Mouse (Mus musculus) kidney, embryonic 14.5 days (tissue): ENCODE measurements around the gene Lat2. TPM values are rescaled to one million over a fixed set of nuclear protein-coding genes. Genes with fewer than 3 reads are reported as not detected.

ENCODE experiments used
- ATAC-seq: fragments of 200-750 bp; cut with Nextera tagmentation; 2 replicates; pipeline ENCODE4 v1.8.0; 2017; ENCODE audit warnings: moderate number of reproducible peaks, mild to moderate bottlenecking, moderate TSS enrichment, moderate library complexity; ENCODE audit not compliant: low FRiP score, low TSS enrichment
- H3K27ac ChIP-seq: fragments of 300-500 bp; sonication (generic); 2 replicates; pipeline ENCODE4 v1.5.1; 2014; ENCODE audit warnings: low read depth, mild to moderate bottlenecking, low read length, moderate library complexity, mixed read lengths
- H3K27me3 ChIP-seq: fragments of 300-500 bp; sonication (generic); 2 replicates; pipeline ENCODE4 v1.6.1; 2014; ENCODE audit warnings: mild to moderate bottlenecking, low read length; ENCODE audit not compliant: control insufficient read depth, insufficient read depth
- H3K36me3 ChIP-seq: fragments of 300-500 bp; sonication (generic); 2 replicates; pipeline ENCODE4 v1.6.1; 2014; ENCODE audit warnings: low read length, mixed read lengths; ENCODE audit not compliant: control insufficient read depth, insufficient read depth
- H3K4me1 ChIP-seq: fragments of 300-500 bp; sonication (generic); 2 replicates; pipeline ENCODE4 v1.6.1; 2014; ENCODE audit warnings: low read length, mixed read lengths; ENCODE audit not compliant: control insufficient read depth, insufficient read depth
- H3K4me2 ChIP-seq: fragments of 300-500 bp; sonication (generic); replicated peaks from 2 replicates; pipeline ENCODE4 v1.6.1; 2014; ENCODE audit warnings: low read depth, mild to moderate bottlenecking, low read length
- H3K4me3 ChIP-seq: fragments of 300-500 bp; sonication (generic); 2 replicates; pipeline ENCODE4 v1.5.1; 2014; ENCODE audit warnings: mild to moderate bottlenecking, low read length
- H3K9ac ChIP-seq: fragments of 300-500 bp; sonication (generic); 2 replicates; pipeline ENCODE4 v1.6.1; 2014; ENCODE audit warnings: low read depth, mild to moderate bottlenecking, low read length, moderate library complexity
- H3K9me3 ChIP-seq: fragments of 300-500 bp; sonication (generic); 2 replicates; pipeline ENCODE4 v1.6.1; 2016; ENCODE audit warnings: low read length; ENCODE audit not compliant: control insufficient read depth
- WGBS: fragments of 180-500 bp; shearing (Covaris S2); extraction: QIAGEN DNeasy Blood & Tissue Kit; methylation state at CpG from one replicate; pipeline ENCODE4 v1.1.7; 2014; 5-methylcytosine and 5-hydroxymethylcytosine counted together
- polyA plus RNA-seq: library from polyadenylated mRNA; unstranded; fragments of >200 nt; fragmentation: Nextera tagmentation; extraction: Ambion mirVana; gene quantifications from 2 replicates; pipeline ENCODE4 v1.2.1, GENCODE M21; 2014

The Lat2 gene
- polyA plus RNA-seq, 1 experiment from 2014 or later: 2.2 TPM

- H3K27ac ChIP-seq: no peak overlapping the region
- 95% methylated on average over 9 of the region's 9 CpGs for WGBS
These were observed 5.6 kb upstream of the Lat2 start for GRCm38 (mm10) chr5:134620457-134620856.

DNA sequence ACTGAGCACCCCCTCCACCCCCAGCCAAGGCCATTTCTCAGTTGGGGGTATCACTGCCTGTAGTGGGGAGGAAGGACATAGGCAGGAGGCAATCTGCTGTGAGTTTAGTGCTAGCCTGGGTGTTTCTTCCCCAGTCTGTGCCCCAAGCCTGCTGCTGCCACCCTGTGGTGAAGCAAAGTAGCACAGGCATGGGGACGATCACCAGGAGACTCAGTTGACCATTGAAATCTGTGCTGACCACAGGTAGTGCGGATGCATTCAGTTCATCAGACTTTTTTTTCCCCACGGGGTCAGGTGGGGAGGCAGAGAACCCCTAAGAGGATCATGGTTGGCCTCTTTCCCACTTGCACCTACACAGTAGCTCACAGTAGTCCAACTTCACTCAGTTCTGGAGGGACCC lies 2.2 kb upstream of the Lat2 start:
- ATAC-seq: no peak
- peaks cover 58% of the 10 kb centered on the region for H3K36me3 ChIP-seq

More at GRCm38 (mm10) chr5:134620457-134620856, 5.6 kb upstream of the Lat2 start:
- H3K4me2 ChIP-seq: no peak overlapping the region
- peaks cover 92% of the 10 kb centered on the region for H3K36me3 ChIP-seq
- no peak overlapping the region for H3K4me3 ChIP-seq
- H3K4me1 ChIP-seq: no peaks in the 10 kb centered on the region
- H3K27me3 ChIP-seq: no peaks in the 10 kb centered on the region
- H3K9ac ChIP-seq: no peak overlapping the region
- no peak for ATAC-seq
- H3K9me3 ChIP-seq: no peaks in the 10 kb centered on the region

GRCm38 (mm10) chr5:134615780-134616179 lies 955 bp upstream of the Lat2 start:
- Histone ChIP-seq H3K4me2 (no peak overlapping the region), H3K4me3 (no peak overlapping the region), H3K27ac (no peak overlapping the region), H3K4me1 (no peaks in the 10 kb centered on the region), H3K36me3 (peaks cover 45% of the 10 kb centered on the region), H3K27me3 (no peaks in the 10 kb centered on the region), H3K9ac (no peak overlapping the region), H3K9me3 (no peaks in the 10 kb centered on the region)
- no peak for ATAC-seq
- WGBS: 87% methylated on average over 4 of the region's 4 CpGs

More for the DNA sequence above, 2.2 kb upstream of the Lat2 start:
- Histone ChIP-seq H3K4me2 (no peak overlapping the region), H3K27me3 (no peaks in the 10 kb centered on the region), H3K4me3 (no peak overlapping the region), H3K9ac (no peak overlapping the region), H3K4me1 (no peaks in the 10 kb centered on the region), H3K9me3 (no peaks in the 10 kb centered on the region), H3K27ac (no peak overlapping the region)
- 77% methylated on average over 3 of the region's 3 CpGs for WGBS

DNA sequence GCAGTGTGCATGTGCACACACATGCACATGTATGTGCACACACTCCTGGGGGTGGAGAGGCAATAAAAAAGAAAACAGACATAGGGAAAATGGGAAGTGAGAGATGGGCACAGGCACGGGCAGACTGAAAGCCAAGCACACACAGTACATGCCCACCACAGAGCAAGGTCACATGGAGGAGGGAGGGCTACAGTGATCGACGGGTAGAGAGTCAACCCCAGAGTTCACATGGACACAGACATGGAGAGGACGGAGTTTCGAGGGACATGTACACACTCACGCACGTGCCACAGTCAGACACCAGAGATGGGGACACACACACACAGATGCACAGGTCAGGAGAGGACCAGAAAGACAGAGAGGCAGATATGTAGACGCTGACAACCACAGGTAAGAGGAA lies 555 bp upstream of the Lat2 start:
- H3K4me1 ChIP-seq: no peaks in the 10 kb centered on the region
- no peak for ATAC-seq
- peaks cover 41% of the 10 kb centered on the region for H3K36me3 ChIP-seq
- H3K4me3 ChIP-seq: no peak overlapping the region
- no peak overlapping the region for H3K9ac ChIP-seq
- no peak overlapping the region for H3K27ac ChIP-seq
- no peak overlapping the region for H3K4me2 ChIP-seq
- WGBS: 81% methylated on average over 8 of the region's 8 CpGs
- H3K27me3 ChIP-seq: no peaks in the 10 kb centered on the region
- H3K9me3 ChIP-seq: no peaks in the 10 kb centered on the region

GRCm38 (mm10) chr5:134614296-134614695 lies 529 bp downstream of the Lat2 start:
- H3K4me1 ChIP-seq: no peaks in the 10 kb centered on the region
- no peak for ATAC-seq
- no peak overlapping the region for H3K4me2 ChIP-seq
- H3K4me3 ChIP-seq: no peak overlapping the region
- H3K27ac ChIP-seq: no peak overlapping the region
- H3K9ac ChIP-seq: no peak overlapping the region; the same call in 1 of the 2 replicates
- WGBS: 89% methylated on average over 8 of the region's 8 CpGs
- peaks cover 31% of the 10 kb centered on the region for H3K36me3 ChIP-seq
- no peaks in the 10 kb centered on the region for H3K9me3 ChIP-seq
- no peaks in the 10 kb centered on the region for H3K27me3 ChIP-seq

- H3K4me3 ChIP-seq: no peak overlapping the region
- no peak overlapping the region for H3K9ac ChIP-seq
- no peak overlapping the region for H3K4me2 ChIP-seq
- no peaks in the 10 kb centered on the region for H3K9me3 ChIP-seq
- peaks cover 25% of the 10 kb centered on the region for H3K36me3 ChIP-seq
- H3K27me3 ChIP-seq: no peaks in the 10 kb centered on the region
- no peak overlapping the region for H3K27ac ChIP-seq
- no peak for ATAC-seq
- WGBS: 79% methylated on average over 9 of the region's 9 CpGs
- H3K4me1 ChIP-seq: no peaks in the 10 kb centered on the region
These were observed 1.1 kb downstream of the Lat2 start for GRCm38 (mm10) chr5:134613727-134614126.

- H3K27me3 ChIP-seq: no peaks in the 10 kb centered on the region
- 53% methylated on average over 8 of the region's 8 CpGs for whole genome bisulfite sequencing
- H3K4me1 ChIP-seq: no peaks in the 10 kb centered on the region
- H3K9me3 ChIP-seq: no peaks in the 10 kb centered on the region
- no peak overlapping the region for H3K4me3 ChIP-seq
- H3K27ac ChIP-seq: no peak overlapping the region
- H3K4me2 ChIP-seq: no peak overlapping the region
- H3K9ac ChIP-seq: no peak overlapping the region
- H3K36me3 ChIP-seq: peaks cover 9% of the 10 kb centered on the region; the same call in 1 of the 2 replicates
- no peak for ATAC-seq
These were observed 2.9 kb downstream of the Lat2 start for GRCm38 (mm10) chr5:134611810-134612521.

DNA sequence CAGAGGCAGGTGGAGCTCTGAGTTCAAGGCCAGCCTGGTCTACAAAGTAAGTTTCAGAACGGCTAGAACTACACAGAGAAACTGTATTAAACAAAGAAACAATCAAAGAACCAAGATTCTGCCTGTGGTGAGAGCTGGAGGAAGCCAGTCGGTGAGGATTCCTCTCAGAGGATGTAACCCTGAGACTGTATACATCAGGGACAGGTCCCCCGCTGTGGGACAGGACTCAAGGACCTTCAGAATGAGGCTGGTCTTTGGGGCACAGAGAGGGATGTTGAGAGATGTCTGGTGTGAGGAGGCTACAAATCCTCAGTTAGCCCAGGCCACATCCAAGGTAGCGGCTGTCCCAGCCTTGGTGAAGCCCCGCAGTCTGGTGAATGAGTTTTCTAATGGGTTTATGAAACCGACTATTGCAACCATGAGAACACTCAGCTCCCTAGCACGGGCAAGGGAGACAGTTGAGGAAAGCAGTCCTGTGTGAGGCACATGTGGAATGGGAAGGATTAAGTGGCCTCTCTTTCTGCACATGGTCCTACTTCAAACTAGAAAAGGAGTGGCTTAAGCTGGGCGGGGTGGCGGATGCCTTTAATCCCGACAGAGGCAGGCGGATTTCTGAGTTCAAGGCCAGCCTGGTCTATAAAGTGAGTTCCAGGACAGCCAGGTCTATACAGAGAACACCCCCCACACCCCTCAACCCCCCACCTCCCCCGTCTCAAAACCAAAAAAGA lies 4.7 kb downstream of the Lat2 start:
- 85% methylated on average over 12 of the region's 12 CpGs for WGBS
- Histone ChIP-seq H3K27ac (no peak overlapping the region), H3K9me3 (no peaks in the 10 kb centered on the region), H3K9ac (no peak overlapping the region), H3K36me3 (no peaks in the 10 kb centered on the region; the same call in 1 of the 2 replicates), H3K4me1 (no peaks in the 10 kb centered on the region), H3K4me3 (no peak overlapping the region), H3K27me3 (no peaks in the 10 kb centered on the region), H3K4me2 (no peak overlapping the region)
- no peak for ATAC-seq

- no peak overlapping the region for H3K27ac ChIP-seq
- ATAC-seq: no peak
- no peak overlapping the region for H3K4me3 ChIP-seq
- 75% methylated on average over 5 of the region's 5 CpGs for WGBS
- no peaks in the 10 kb centered on the region for H3K9me3 ChIP-seq
- no peak overlapping the region for H3K9ac ChIP-seq
- H3K36me3 ChIP-seq: no peaks in the 10 kb centered on the region
- H3K27me3 ChIP-seq: no peaks in the 10 kb centered on the region
- no peak overlapping the region for H3K4me2 ChIP-seq
- no peaks in the 10 kb centered on the region for H3K4me1 ChIP-seq
These were observed 7.7 kb downstream of the Lat2 start for GRCm38 (mm10) chr5:134607121-134607520.
